Mouse (Mus musculus) olfactory bulb, adult 2 months (tissue): Measurements from ENCODE around the gene Myh10.

Experiments used
- CTCF ChIP-seq: fragments of 200-500 bp; IDR thresholded peaks from 2 replicates; pipeline ENCODE4 v1.5.1; 2012; ENCODE audit warnings: low read depth, mild to moderate bottlenecking, low read length, moderate library complexity; ENCODE audit not compliant: insufficient read depth
- POLR2A ChIP-seq: fragments of 200-500 bp; IDR thresholded peaks from 2 replicates; pipeline ENCODE4 v1.6.1; 2012; ENCODE audit warnings: mild to moderate bottlenecking, low read depth, low read length, moderate library complexity; ENCODE audit not compliant: insufficient read depth

DNA sequence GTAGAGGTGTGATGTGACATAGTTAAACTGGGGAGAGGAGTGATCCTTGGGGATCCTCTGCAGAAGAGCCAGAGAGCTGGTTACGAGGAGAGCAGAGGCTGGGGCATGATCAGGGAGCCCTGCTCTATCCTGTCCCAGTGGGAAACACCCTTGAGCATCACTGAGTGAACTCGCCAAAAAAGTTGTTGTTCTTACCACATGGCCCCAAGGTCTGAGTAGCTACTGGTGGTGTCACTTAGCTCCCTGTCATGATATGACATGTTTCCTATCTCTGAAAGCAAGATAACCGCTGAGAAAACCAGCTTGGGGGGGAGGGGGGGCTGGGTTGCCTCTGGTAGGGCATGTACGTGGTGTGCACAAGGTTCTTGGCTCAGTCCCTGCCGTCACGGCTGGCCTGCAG lies 70.3 kb downstream of the Myh10 start:
- no peak for TF ChIP-seq CTCF
- TF ChIP-seq POLR2A = no peak
